ENCODE assay signal across 8 mouse cellular contexts in the genomic region with DNA sequence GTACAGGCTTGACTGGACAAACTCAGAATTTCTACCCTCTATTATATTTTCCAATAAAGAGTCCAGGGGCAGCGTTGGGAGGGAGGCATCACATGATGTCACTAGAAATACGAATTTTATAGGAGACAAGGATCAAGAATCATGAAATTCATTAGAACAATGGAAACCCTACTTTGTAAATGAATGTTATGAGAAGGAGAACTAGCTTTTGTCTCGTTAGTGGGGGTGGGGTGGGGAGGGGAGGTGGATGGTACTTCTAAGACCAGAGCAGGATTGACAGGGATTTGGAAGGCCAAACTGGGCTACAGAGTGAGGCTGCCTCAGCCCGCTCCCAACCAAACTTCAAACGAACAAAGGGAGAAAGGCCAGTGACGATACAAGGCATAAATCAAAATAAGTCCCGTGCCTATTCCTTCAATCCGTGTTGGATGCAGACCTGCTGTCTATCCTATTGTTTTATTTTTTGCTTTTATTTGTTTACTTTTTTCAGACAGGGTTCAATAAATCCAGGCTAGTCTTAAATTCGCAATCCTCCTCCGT. TPM values are rescaled to one million over a fixed set of nuclear protein-coding genes. Genes with fewer than 3 reads are reported as not detected.
DNase-seq lines count a peak whose midpoint lies in the region; ATAC-seq and TF ChIP-seq lines count a peak whose summit lies in the region.

No protein-coding gene starts in this region.

- peak overlapping the region; percentile 66 for H3K4me2 ChIP-seq in kidney, embryonic 16.5 days (replicated peaks; ENCODE audit: low read depth, low read length)
- peak overlapping the region; percentile 94 for H3K4me2 ChIP-seq in hindbrain, postnatal 0 days (ENCODE audit: low read depth, low read length)
- peak overlapping the region; percentile 66 for H3K4me2 ChIP-seq in neural tube, embryonic 11.5 days (ENCODE audit: low read depth)

- no peaks in the 10 kb centered on the region for H3K36me3 ChIP-seq in kidney, embryonic 16.5 days (ENCODE audit: insufficient read depth, low read length)
- no peaks in the 10 kb centered on the region for H3K36me3 ChIP-seq in hindbrain, postnatal 0 days (ENCODE audit: insufficient read depth, low read length)
- H3K36me3 ChIP-seq in neural tube, embryonic 11.5 days (ENCODE audit: control insufficient read depth, insufficient read depth, low read length), result peaks cover 3% of the 10 kb centered on the region

- 3% methylated on average over 10 of the region's 10 CpGs for WGBS in kidney, embryonic 16.5 days
- 2% methylated on average over 10 of the region's 10 CpGs for WGBS in hindbrain, postnatal 0 days
- 7% methylated on average over 10 of the region's 10 CpGs for WGBS in neural tube, embryonic 11.5 days

- peak overlapping the region; percentile 74 for H3K9ac ChIP-seq in kidney, embryonic 16.5 days (replicated peaks; ENCODE audit: low read length)
- H3K9ac ChIP-seq in hindbrain, postnatal 0 days (replicated peaks; ENCODE audit: low read length), result peak overlapping the region; percentile 55
- peak overlapping the region; percentile 85 for H3K9ac ChIP-seq in neural tube, embryonic 11.5 days (ENCODE audit: low read length)

- no peaks in the 10 kb centered on the region for H3K9me3 ChIP-seq in kidney, embryonic 16.5 days (ENCODE audit: low read length)
- no peaks in the 10 kb centered on the region for H3K9me3 ChIP-seq in hindbrain, postnatal 0 days (ENCODE audit: low read length)
- no peaks in the 10 kb centered on the region for H3K9me3 ChIP-seq in neural tube, embryonic 11.5 days (ENCODE audit: control insufficient read depth, low read length)

- TF ChIP-seq CTCF in hindbrain, postnatal 0 days (IDR thresholded peaks at IDR 0.05; ENCODE audit: low read depth), result no peak

- peak overlapping the region; percentile 57 for H3K4me3 ChIP-seq in kidney, embryonic 16.5 days (ENCODE audit: low read length)
- H3K4me3 ChIP-seq in brown adipose tissue, adult 24 weeks (ENCODE audit: insufficient read depth, low read depth, low read length), result peak overlapping the region; percentile 76
- H3K4me3 ChIP-seq in hindbrain, postnatal 0 days (ENCODE audit: low read length), result peak overlapping the region; percentile 79
- peak overlapping the region; percentile 78 for H3K4me3 ChIP-seq in neural tube, embryonic 11.5 days (ENCODE audit: low read depth, low read length)

- ATAC-seq in kidney, embryonic 16.5 days (ENCODE audit: low FRiP score, low TSS enrichment), result no peak
- ATAC-seq in hindbrain, postnatal 0 days, result no peak
- ATAC-seq in neural tube, embryonic 11.5 days (ENCODE audit: insufficient read depth, low FRiP score, low TSS enrichment), result no peak

- H3K27ac ChIP-seq in kidney, embryonic 16.5 days (ENCODE audit: low read length), result peak overlapping the region; percentile 88
- H3K27ac ChIP-seq in brown adipose tissue, adult 24 weeks (replicated peaks; ENCODE audit: low read depth, low read length), result peak overlapping the region; percentile 51; the same call in 1 of the 2 replicates
- peak overlapping the region; percentile 84; the same call in 1 of the 2 replicates for H3K27ac ChIP-seq in hindbrain, postnatal 0 days
- peak overlapping the region; percentile 84 for H3K27ac ChIP-seq in neural tube, embryonic 11.5 days (ENCODE audit: low read depth, low read length)

- H3K4me1 ChIP-seq in kidney, embryonic 16.5 days (ENCODE audit: insufficient read depth, low read length), result peaks cover 25% of the 10 kb centered on the region
- H3K4me1 ChIP-seq in brown adipose tissue, adult 24 weeks (ENCODE audit: control insufficient read depth, insufficient read depth, insufficient read length, low read length), result peaks cover 14% of the 10 kb centered on the region
- peaks cover 17% of the 10 kb centered on the region; the same call in 1 of the 2 replicates for H3K4me1 ChIP-seq in hindbrain, postnatal 0 days (ENCODE audit: insufficient read depth, low read length)
- peaks cover 17% of the 10 kb centered on the region for H3K4me1 ChIP-seq in neural tube, embryonic 11.5 days (ENCODE audit: control insufficient read depth, insufficient read depth, low read length)

- no peaks in the 10 kb centered on the region for H3K27me3 ChIP-seq in kidney, embryonic 16.5 days (ENCODE audit: insufficient read depth, low read length)
- no peaks in the 10 kb centered on the region for H3K27me3 ChIP-seq in hindbrain, postnatal 0 days (ENCODE audit: insufficient read depth, low read length)
- H3K27me3 ChIP-seq in neural tube, embryonic 11.5 days (ENCODE audit: control insufficient read depth, insufficient read depth, low read length), result no peaks in the 10 kb centered on the region

- no peak for DNase-seq in kidney, adult 11 months
- DNase-seq in hindbrain, postnatal 0 days (ENCODE audit: low spot score), result peak; percentile 23
- peak; percentile 48 for DNase-seq in neural tube, embryonic 11.5 days (ENCODE audit: low spot score)
- DNase-seq in ovary, postnatal 14 days (ENCODE audit: low spot score), result no peak
- no peak for DNase-seq in layer of hippocampus, adult 11-12 months (ENCODE audit: low spot score)
- DNase-seq in thymus, postnatal 4 days, result no peak

RNA-seq across cellular contexts. Expression of a gene that starts 0.9 kb away (rescaled TPM):
- 65.4 and 69.8 TPM in 2 replicates for polyA plus RNA-seq in kidney, embryonic 16.5 days (2015; fragmentation: Nextera tagmentation; extraction: Ambion mirVana)
- 210 and 264 TPM in 2 replicates for polyA plus RNA-seq in brown adipose tissue, adult 24 weeks (2012; ENCODE audit: insufficient read depth, insufficient read length, missing spikeins)
- 39.2 and 39.5 TPM in 2 replicates for total RNA-seq in hindbrain, postnatal 0 days (2014; rRNA removed)
- 55.4 and 57.5 TPM in 2 replicates for polyA plus RNA-seq in hindbrain, postnatal 0 days (2015; fragmentation: Nextera tagmentation; extraction: Ambion mirVana)
- polyA plus RNA-seq in neural tube, embryonic 11.5 days (2014; fragmentation: Nextera tagmentation; extraction: Ambion mirVana), result 81.6 and 85.3 TPM in 2 replicates

RNA-seq across cellular contexts. Expression of a gene that starts 1.0 kb away (rescaled TPM):
- polyA plus RNA-seq in kidney, embryonic 16.5 days (2015; fragmentation: Nextera tagmentation; extraction: Ambion mirVana), result 148 and 150 TPM in 2 replicates
- 302 and 313 TPM in 2 replicates for polyA plus RNA-seq in brown adipose tissue, adult 24 weeks (2012; ENCODE audit: insufficient read depth, insufficient read length, missing spikeins)
- total RNA-seq in hindbrain, postnatal 0 days (2014; rRNA removed), result 61.1 and 102 TPM in 2 replicates
- polyA plus RNA-seq in hindbrain, postnatal 0 days (2015; fragmentation: Nextera tagmentation; extraction: Ambion mirVana), result 133 and 138 TPM in 2 replicates
- polyA plus RNA-seq in neural tube, embryonic 11.5 days (2014; fragmentation: Nextera tagmentation; extraction: Ambion mirVana), result 146 and 156 TPM in 2 replicates

Comparison
In these comparisons a context has a peak if more than half of its experiments do, and no peak if none do; other contexts are left out.
1. DNase-seq: peak in hindbrain, postnatal 0 days (single experiment) and neural tube, embryonic 11.5 days (single experiment); none in kidney, adult 11 months (single experiment), ovary, postnatal 14 days (single experiment), layer of hippocampus, adult 11-12 months (single experiment) and thymus, postnatal 4 days (single experiment).
2. Peak in every context shown above with its lines, with median percentiles within 50 percentile points of each other: H3K27ac ChIP-seq, H3K4me2 ChIP-seq, H3K4me3 ChIP-seq and H3K9ac ChIP-seq.